Mouse (Mus musculus): ENCODE measurements around the gene A030014E15Rik.
"Not testable (repeated sequence)": the region's sequence is repeated elsewhere in the genome, so short reads cannot be mapped to it uniquely, and the experiment has no call there.

The A030014E15Rik gene

DNA sequence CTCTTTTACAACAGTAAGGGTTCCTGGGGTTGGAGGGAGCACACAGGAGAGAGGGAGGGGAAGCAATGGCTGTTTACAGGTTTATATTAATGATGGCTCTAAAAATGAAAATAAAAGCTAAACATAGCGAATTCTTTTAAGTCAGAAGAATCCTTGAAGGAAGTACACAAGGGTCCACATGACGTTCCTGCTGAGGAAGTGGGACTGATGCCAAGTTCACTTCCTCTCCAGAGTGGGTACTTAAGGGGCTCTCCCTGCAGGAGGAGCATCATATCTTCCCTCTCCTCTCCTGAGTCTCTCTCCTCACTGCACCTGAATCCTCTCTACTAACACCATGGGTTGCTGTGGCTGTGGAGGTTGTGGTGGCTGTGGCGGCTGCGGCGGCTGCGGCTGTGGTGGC, at the start of gene A030014E15Rik:
Gene A030014E15Rik (plus strand): TSS at position 268 of the 400 bp plus-strand sequence.
- in situ Hi-C loops (cut with MboI), result no loop called here

DNA sequence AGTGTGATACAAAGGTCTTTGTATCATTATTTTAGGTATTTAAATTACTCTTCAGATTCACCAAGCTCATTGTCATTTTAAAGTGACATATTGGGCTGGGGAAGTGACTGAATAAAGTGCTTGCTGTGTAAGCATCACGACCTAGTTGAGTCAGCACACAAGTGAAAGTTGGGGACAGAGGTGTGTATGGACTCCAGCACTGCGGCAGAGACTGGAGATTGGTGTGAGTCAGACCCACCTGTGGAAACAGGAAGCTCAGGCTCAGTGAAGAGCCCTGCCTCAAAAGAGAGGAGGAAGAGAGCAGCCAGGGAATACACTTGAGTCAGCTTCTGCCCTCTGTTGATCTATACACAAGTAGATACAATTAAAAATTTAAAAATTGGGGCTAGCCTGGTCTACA, 45.5 kb upstream of the A030014E15Rik start:
- in situ Hi-C loops (cut with MboI), result no loop called here

DNA sequence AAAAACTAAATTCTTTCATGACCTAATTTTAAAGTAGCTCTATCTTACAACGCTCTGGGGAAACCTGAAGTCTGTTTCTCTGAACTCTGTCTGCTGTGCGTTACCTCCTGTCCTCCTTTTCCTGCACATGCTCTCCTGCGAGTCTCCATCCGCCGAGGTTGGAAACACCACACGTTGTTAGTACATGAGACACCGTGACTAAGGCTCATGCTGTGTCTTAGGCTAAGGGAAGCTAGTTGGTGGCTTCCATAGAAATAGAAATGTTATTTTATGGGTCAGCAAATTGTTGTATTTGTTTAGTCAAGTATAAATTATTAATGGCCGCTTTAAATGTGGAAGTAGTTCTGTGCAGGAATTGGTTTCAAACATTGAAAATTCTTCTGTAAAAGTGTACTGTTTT, 44.5 kb upstream of the A030014E15Rik start:
- in situ Hi-C loops (cut with MboI), result no loop called here

DNA sequence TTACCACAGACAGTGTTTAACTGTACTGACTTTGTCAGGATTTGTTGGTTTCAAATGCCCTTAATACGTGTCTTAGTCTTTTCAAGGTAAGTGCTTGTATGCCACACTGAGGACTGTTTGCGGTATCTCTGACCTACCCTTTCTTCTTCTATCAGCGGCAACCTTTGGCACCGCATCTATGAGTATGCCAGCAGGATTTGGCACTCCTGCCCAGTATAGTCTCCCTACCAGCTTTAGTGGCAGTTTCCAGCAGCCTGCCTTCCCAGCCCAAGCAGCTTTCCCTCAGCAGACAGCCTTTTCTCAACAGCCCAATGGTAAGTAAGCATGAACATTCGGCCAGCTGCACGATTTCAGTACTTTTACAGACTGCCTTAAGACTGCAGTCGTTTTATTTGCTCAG, 31.4 kb upstream of the A030014E15Rik start:
- in situ Hi-C loops (cut with MboI), result no loop called here

DNA sequence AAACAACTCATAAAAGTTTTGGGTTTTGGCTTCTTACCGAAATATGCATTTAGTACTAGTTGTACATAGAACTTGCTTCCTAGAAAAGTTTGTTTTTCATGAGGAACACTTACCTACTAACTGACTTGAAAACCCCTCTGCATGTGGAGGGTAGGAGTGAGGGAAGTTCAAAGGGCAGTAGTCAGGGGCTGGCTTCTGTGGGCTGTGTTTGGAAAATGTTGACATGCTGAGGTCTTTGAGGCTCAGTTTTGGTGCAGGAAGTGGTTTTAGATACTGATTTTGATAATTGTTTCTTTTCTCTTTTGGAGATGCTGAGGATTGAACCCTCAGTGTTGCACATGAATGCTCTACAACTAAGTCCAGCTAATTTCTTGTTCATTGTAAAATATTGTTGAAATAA, 24.1 kb upstream of the A030014E15Rik start:
- in situ Hi-C loops (cut with MboI), result no loop called here

DNA sequence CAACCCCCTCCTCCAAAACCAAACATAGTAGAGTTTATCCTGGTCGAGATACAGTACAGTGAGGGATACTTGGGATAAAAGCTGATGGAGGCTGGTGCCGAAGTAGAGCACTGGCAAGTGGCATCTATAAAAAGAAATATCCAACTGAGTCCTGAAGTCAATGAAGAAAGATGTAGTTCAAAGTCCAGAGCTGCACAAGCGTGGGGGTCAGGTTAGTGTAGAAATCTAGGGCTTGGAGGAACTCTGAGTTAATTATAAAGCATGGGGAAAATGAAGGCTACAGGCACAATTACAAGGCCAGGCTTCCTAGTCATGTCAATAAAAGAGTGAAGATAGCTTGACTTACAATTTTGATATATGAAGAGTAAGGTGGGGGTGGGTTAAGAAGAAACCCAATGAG, 23.5 kb upstream of the A030014E15Rik start:
- in situ Hi-C loops (cut with MboI), result no loop called here

DNA sequence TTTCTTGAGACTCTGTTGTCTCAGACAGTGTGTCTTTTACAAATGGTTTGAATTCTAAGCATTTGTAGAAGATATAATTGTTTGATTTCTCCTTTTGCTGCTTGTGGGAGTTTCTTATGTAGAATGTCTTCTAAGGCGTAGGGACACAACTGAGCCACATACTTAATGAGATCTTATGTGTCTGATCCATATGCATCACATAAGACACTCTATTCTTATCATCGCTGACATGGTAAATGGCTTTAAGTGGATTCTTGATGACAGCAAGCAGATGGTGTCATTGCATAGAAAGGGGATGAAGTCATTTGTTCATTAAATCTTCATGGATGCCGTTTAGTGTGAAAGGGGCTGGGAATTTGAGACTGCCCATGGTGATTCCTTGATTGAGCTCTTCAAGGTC, 18.8 kb upstream of the A030014E15Rik start:
- in situ Hi-C loops (cut with MboI), result no loop called here

DNA sequence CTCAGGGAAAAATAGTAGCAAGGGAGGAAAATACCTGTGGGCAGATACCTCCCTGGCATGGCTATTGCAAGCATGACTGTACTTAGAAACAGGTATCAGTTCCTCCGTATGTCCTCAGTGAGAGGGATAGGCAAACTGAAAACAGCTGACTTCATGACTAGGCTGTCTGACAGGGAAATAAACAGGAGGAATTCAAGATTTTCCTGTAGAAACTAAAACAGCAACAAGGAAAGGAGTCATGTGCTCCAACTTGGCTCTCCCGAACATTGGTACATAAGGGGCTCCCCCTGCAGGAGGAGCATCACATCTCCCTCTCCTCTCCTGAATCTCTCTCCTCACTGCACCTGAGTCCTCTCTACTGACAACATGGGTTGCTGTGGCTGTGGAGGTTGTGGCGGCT, 11.7 kb upstream of the A030014E15Rik start, which contains the start of gene A030005L19Rik:
Gene A030005L19Rik (plus strand): TSS at position 301 of the 400 bp plus-strand sequence.
- in situ Hi-C loops (cut with MboI), result no loop called here

DNA sequence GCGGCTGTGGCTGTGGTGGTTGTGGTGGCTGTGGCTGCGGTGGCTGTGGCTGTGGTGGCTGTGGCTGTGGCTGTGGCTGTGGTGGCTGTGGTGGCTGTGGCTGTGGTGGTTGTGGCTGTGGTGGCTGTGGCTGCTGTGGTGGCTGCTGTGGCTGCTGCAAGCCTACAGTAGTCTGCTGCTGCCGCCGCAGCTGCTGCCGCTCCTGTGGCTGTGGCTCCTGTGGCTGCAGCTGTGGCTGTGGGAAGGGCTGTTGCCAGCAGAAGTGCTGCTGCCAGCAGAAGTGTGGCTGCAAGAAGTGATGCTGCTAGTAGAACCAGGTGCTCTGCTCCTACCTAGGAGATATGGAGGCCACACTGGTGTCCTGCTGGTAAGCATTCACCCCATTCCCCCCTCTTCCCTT, 11.3 kb upstream of the A030014E15Rik start:
- in situ Hi-C loops (cut with MboI), result not testable (repeated sequence)

DNA sequence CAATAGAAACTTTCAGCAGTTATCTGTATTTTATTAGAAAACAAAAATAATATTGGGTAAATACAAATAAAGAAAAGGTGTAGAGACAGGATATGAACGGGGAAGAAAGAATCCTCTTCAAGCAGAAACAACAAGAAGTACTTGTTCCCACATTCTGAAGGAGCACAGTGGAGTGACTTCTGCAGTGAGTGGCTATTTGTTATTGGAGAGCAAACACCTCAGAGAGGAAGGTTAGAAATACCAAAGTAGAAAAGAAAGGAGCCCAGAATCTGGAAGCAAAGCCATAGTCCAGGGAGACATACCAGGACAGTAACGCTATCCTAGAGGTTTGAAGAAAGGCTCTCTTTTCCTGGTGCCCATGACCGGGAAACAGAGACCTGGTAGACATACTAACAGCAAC, 5.8 kb downstream of the A030014E15Rik start:
- in situ Hi-C loops (cut with MboI), result not testable (repeated sequence)

DNA sequence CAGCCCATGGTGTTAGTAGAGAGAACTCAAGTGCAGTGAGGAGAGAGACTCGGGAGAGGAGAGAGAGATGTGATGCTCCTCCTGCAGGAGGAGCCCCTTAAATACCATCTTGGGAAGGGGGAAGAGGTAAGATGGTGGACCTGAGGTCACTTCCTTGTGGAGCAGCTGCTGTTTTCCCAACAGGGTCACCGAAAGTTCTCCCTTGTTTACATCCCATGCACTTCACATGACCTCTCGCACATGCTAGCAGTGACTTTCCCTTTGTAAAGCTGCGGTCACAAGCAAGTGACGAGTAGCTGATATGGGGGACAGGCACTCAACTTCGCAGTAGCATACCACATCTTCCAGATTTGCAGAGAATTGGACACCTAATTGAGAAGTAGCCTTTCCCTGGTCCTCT, 6.6 kb downstream of the A030014E15Rik start, which contains the start of gene Gm6217:
Gene Gm6217 (minus strand): TSS at position 74 of the 400 bp plus-strand sequence.
- in situ Hi-C loops (cut with MboI), result not testable (repeated sequence)

DNA sequence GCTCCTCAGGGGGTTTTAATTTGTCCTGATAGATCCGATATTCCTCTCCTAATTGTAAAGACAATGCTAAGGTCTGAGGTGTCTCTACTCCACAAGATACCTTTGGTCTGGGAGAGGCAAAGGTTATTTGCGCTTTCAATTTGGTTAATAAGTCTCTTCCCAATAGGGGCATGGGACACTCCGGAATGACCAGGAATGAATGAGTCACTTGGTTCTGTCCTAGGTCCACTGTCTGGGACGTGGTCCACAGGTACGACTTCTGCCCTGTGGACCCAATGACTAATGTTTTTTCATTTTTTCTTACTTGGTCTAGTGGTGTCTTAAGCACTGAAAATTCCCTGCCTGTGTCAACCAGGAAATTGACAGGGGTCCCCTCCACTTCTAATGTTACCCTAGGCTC, 13.9 kb downstream of the A030014E15Rik start:
- in situ Hi-C loops (cut with MboI), result no loop called here

DNA sequence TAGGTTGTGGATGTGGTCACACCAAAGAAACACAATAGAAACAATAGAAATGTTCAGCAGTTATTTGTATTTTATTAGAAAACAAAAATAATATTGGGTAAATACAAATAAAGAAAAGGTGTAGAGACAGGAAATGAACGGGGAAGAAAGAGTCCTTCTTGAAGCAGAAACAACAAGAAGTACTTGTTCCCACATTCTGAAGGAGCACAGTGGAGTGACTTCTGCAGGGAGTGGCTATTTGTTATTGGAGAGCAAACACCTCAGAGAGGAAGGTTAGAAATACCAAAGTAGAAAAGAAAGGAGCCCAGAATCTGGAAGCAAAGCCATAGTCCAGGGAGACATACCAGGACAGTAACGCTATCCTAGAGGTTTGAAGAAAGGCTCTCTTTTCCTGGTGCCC, 17.8 kb downstream of the A030014E15Rik start:
- in situ Hi-C loops (cut with MboI), result not testable (repeated sequence)

DNA sequence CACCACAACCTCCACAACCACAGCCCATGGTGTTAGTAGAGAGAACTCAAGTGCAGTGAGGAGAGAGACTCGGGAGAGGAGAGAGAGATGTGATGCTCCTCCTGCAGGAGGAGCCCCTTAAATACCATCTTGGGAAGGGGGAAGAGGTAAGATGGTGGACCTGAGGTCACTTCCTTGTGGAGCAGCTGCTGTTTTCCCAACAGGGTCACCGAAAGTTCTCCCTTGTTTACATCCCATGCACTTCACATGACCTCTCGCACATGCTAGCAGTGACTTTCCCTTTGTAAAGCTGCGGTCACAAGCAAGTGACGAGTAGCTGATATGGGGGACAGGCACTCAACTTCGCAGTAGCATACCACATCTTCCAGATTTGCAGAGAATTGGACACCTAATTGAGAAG, 18.6 kb downstream of the A030014E15Rik start, which contains the start of gene A030003K21Rik:
Gene A030003K21Rik (minus strand): TSS at position 94 of the 400 bp plus-strand sequence.
- in situ Hi-C loops (cut with MboI), result not testable (repeated sequence)

DNA sequence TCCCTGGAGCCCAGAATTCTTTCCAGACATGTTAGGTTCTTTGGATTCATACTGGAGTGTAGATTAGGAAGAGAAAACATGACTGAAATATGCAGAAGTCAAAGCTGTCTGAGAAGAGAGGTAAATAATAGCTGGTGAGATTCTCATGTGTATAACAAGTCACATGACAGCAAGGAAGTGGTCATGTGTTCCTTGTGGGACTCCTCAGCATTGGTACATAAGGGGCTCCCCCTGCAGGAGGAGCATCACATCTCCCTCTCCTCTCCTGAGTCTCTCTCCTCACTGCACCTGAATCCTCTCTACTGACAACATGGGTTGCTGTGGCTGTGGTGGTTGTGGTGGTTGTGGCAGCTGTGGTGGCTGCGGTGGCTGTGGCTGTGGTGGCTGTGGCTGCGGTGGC, 21.3 kb downstream of the A030014E15Rik start:
- in situ Hi-C loops (cut with MboI), result not testable (repeated sequence)

DNA sequence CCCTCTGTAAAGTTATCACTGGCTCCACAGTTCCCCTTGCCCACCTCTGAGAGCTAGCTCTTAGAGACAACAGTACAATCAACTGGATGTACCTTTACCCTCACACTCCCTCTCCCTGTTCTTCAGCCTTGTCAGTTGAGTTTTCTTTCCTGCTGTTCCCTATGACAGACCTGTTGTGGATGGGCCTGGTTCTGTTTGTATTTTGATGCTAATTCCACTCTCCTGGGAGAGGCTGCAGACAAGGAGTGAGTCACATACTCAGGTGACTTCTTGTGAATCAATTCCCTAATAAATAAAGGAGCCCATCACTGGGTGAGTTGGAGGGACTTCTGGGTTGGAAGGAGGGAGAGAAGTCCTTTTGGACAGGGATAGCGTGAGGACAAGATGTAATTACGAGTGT, 23.9 kb downstream of the A030014E15Rik start:
- in situ Hi-C loops (cut with MboI), result no loop called here

DNA sequence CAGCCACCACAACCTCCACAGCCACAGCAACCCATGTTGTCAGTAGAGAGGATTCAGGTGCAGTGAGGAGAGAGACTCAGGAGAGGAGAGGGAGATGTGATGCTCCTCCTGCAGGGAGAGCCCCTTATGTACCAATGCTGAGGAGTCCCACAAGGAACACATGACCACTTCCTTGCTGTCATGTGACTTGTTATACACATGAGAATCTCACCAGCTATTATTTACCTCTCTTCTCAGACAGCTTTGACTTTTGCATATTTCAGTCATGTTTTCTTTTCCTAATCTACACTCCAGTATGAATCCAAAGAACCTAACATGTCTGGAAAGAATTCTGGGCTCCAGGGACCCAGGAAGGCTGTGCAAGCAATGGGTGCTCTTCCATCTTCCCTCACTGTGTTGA, 31.2 kb downstream of the A030014E15Rik start, which contains the start of gene Gm7544:
Gene Gm7544 (minus strand): TSS at position 101 of the 400 bp plus-strand sequence.
- in situ Hi-C loops (cut with MboI), result not testable (repeated sequence)

DNA sequence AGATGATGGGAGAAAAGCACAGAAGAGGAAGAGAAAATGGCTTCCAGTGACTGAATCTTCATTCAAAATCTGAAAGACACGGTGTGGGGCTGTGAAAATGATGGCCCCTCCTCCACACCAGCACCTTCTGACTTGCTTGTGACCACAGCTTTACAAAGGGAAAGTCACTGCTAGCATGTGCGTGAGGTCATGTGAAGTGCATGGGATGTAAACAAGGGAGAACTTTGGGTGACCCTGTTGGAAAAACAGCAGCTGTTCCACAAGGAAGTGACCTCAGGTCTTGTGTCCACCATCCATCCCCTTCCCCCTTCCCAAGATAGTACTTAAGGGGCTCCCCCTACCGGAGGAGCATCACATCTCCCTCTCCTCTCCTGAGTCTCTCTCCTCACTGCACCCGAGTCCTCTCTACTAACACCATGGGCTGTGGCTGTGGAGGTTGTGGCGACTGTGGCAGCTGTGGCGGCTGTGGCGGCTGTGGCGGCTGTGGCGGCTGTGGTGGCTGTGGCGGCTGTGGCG, 35.2 kb downstream of the A030014E15Rik start, which contains the start of gene Gm47955:
Gene Gm47955 (plus strand): TSS at position 417 of the 516 bp plus-strand sequence.
- in situ Hi-C loops (cut with MboI), result no loop called here

DNA sequence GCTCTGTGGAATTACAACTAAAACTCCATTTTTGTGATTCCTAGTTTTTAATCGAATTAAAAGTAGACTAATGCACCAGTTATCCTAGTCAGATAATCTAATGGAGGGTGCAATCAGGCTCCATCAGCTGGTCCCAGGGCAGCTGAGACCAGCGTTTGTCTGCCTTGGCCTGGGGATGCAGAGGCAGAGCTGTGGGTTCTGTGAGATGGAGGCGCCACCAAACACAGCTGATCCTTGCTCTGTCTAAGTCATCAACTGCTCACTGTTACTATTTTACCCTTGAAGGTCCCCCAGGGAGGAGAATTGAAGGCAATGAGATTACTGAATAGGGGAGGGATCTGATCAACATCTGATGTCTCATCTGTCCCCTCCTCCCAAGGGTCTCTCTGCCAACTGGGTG, 41.7 kb downstream of the A030014E15Rik start:
- in situ Hi-C loops (cut with MboI), result no loop called here

DNA sequence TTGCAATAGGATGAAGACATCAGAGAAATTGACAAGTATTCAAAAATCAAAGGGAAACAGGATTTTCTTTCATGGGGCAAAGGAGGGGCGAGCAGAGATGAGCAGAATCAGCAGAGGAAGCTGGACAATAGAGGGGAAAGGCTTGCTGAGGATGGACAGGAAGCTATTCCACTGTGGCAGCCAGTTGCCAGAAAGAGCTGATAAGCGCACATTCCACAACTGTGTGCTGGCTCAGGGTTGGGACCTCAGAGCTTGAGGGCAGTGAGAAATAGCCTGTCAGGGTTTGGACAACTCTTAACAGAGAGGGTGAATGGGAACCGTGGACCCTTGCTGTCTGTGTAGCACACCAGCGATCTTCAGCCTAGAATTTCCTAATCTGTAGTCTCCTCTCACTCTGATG, 47.3 kb downstream of the A030014E15Rik start:
- in situ Hi-C loops (cut with MboI), result no loop called here

DNA sequence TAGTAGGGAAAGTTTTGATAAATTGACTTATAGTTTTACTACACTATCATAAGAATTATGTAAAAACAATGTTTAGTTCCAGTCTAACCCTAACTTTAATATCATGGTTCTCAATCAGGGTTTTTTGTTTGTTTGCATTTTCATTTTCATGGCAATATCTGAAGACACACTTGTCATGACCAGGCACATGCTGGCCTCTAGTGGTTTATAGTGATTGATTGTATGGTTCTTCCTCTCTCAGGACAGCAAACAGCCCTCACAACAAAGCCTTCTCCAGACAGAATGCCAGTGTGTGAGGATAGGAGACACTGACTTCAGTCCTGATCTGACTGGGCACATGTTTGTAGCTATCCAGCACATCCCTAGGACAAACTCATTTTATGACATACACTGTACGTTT, 48.5 kb downstream of the A030014E15Rik start:
- in situ Hi-C loops (cut with MboI), result no loop called here

DNA sequence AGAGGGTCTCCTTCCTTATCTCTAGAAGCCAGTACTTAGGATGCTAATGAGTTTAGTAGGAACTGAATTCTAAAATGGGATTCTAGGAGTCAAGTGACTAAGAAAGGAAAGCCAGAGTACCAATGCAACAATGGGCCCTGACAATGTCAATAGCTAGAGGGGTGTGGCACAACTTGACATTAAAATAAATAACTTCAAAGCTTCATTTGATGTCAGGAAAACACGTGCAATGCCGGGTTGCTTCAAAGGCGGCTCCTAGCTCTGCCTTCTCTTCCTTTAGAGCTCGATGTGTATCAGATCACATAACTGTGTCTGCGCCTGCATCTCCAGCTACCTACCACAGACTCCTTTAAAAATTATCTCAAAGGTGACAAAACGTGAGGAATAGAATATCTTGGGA, 49.2 kb downstream of the A030014E15Rik start:
- in situ Hi-C loops (cut with MboI), result no loop called here

DNA sequence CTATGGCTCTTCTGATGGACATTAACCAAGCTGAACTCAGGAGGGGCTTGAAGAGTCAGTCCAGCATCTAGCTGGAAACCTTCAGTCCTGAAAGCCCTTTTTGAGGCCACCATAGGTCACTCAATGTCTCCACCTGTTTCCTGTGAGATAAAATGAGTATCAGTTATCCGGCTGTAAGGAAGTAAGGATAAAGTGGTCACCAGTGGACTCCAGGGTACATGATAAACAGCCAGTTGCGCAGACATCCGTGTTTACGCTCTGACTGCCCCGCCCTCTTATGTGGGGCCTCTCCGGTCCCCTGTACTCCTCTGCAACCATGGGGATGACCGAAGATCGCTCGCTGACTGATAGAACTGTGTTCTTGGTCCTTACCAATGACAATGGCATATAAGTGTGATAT, 49.6 kb downstream of the A030014E15Rik start:
- in situ Hi-C loops (cut with MboI), result no loop called here

Measured in mature B cell (primary cell).